Mouse (Mus musculus): ENCODE measurements around the gene Akap8l.

- TF ChIP-seq POLR2A (IDR thresholded peaks at IDR 0.05; ENCODE audit: borderline replicate concordance, extremely low read depth, low read depth, low read length) = no peak
- TF ChIP-seq CTCF (IDR thresholded peaks at IDR 0.05; ENCODE audit: insufficient read depth, low read length) = peak; percentile 79
These were observed 1.2 kb downstream of the Akap8l start for GRCm38 (mm10) chr17:32349037-32349732.
